Mouse (Mus musculus): ENCODE results near the gene Gm16506.
"Not testable (repeated sequence)": the region's sequence is repeated elsewhere in the genome, so short reads cannot be mapped to it uniquely, and the experiment has no call there.

The Gm16506 gene

GRCm38 (mm10) chr14:43727385-43727784, at the start of gene Gm16506:
Gene Gm16506, minus strand, starts transcription at chr14:43727485.
- not testable (repeated sequence) for DNase-seq

GRCm38 (mm10) chr14:43747566-43747965, 20.3 kb upstream of the Gm16506 start, which contains the start of gene Gm6526:
Gene Gm6526, plus strand, starts transcription at chr14:43747866.
- DNase-seq, result not testable (repeated sequence)

- not testable (repeated sequence) for DNase-seq
These were observed 29.7 kb downstream of the Gm16506 start, which contains the start of gene Gm7324 for GRCm38 (mm10) chr14:43697621-43698020. Gene Gm7324, plus strand, starts transcription at chr14:43697828.

GRCm38 (mm10) chr14:43677099-43677498, 50.2 kb downstream of the Gm16506 start, which contains the start of gene Gm8165:
Gene Gm8165, minus strand, starts transcription at chr14:43677199.
- not testable (repeated sequence) for DNase-seq

Measured in kidney, postnatal 10 days (tissue).